Mouse (Mus musculus) midbrain, postnatal 0 days (tissue): Measurements from ENCODE around the gene Adarb2. TPM values are rescaled to one million over a fixed set of nuclear protein-coding genes. Genes with fewer than 3 reads are reported as not detected.

ENCODE experiments used
- ATAC-seq: fragments of 200-750 bp; cut with Nextera tagmentation; 2 replicates; pipeline ENCODE4 v1.8.0; 2017; ENCODE audit warnings: moderate number of reproducible peaks, mild to moderate bottlenecking, moderate TSS enrichment, moderate library complexity; ENCODE audit not compliant: low FRiP score
- DNase-seq: peaks from one replicate; pipeline ENCODE4 v3.0.0-alpha.2; 2015; ENCODE audit warnings: low spot score
- H3K27ac ChIP-seq: fragments of 300-500 bp; sonication (generic); 2 replicates; pipeline ENCODE4 v1.5.1; 2014; ENCODE audit warnings: low read depth, mild to moderate bottlenecking, low read length, mixed read lengths
- H3K27me3 ChIP-seq: fragments of 300-500 bp; sonication (generic); 2 replicates; pipeline ENCODE4 v1.6.1; 2014; ENCODE audit warnings: low read length, control low read depth, mixed read lengths; ENCODE audit not compliant: insufficient read depth
- H3K36me3 ChIP-seq: fragments of 300-500 bp; sonication (generic); 2 replicates; pipeline ENCODE4 v1.6.1; 2014; ENCODE audit warnings: low read length, control low read depth, mixed read lengths; ENCODE audit not compliant: insufficient read depth
- H3K4me1 ChIP-seq: fragments of 300-500 bp; sonication (generic); 2 replicates; pipeline ENCODE4 v1.6.1; 2014; ENCODE audit warnings: mild to moderate bottlenecking, control low read depth, antibody characterized with exemption, low read length, mixed read lengths; ENCODE audit not compliant: insufficient read depth
- H3K4me2 ChIP-seq: fragments of 300-500 bp; sonication (generic); 2 replicates; pipeline ENCODE4 v1.6.1; 2014; ENCODE audit warnings: low read depth, mild to moderate bottlenecking, low read length, mixed read lengths; ENCODE audit not compliant: poor library complexity, severe bottlenecking
- H3K4me3 ChIP-seq: fragments of 300-500 bp; sonication (generic); 2 replicates; pipeline ENCODE4 v1.5.1; 2014; ENCODE audit warnings: low read depth, mild to moderate bottlenecking, low read length, moderate library complexity
- H3K9ac ChIP-seq: fragments of 300-500 bp; sonication (generic); replicated peaks from 2 replicates; pipeline ENCODE4 v1.6.1; 2014; ENCODE audit warnings: mild to moderate bottlenecking, low read length, moderate library complexity, mixed read lengths; ENCODE audit not compliant: poor library complexity, severe bottlenecking
- H3K9me3 ChIP-seq: fragments of 300-500 bp; sonication (generic); 2 replicates; pipeline ENCODE4 v1.6.1; 2016; ENCODE audit warnings: low read length, control low read depth
- CTCF ChIP-seq: IDR thresholded peaks from 2 replicates; pipeline ENCODE4 v1.5.1; 2016; ENCODE audit warnings: antibody characterized with exemption, mild to moderate bottlenecking
- WGBS: fragments of 180-500 bp; shearing (Covaris S2); extraction: QIAGEN DNeasy Blood & Tissue Kit; methylation state at CpG from one replicate; pipeline ENCODE4 v1.1.7; 2014; 5-methylcytosine and 5-hydroxymethylcytosine counted together
- polyA plus RNA-seq: library from polyadenylated mRNA; unstranded; fragments of >200 nt; fragmentation: Nextera tagmentation; extraction: Ambion mirVana; gene quantifications from 2 replicates; pipeline ENCODE4 v1.2.1, GENCODE M21; 2015
- total RNA-seq: library from RNA; depleted of rRNA; stranded (reverse); fragments of >200 nt; gene quantifications from 2 replicates; pipeline ENCODE4 v1.2.3, GENCODE M21; 2014

Gene Adarb2
- total and polyA plus RNA-seq, 2 experiments from 2014 or later, result 16.9 to 36.3 TPM

DNA sequence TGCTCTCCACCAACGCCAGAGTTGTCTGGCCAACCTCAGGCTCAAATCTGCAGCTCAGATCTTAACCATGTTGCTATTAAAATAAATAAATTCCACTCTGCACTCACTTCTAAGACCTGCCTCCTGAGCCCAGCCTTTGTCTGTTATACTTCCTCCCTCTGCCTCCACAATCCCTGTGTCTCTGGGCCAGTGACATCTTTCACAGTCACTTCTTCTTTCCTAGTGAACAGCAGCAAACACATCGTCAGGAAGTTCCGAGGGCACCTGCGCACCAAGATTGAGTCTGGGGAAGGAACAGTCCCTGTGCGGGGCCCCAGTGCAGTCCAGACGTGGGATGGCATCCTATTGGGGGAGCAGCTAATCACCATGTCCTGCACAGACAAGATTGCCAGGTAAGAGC lies 510.7 kb downstream of the Adarb2 start:
- ATAC-seq, result no peak
- H3K4me2 ChIP-seq, result no peak overlapping the region
- no peaks in the 10 kb centered on the region for H3K4me1 ChIP-seq
- H3K4me3 ChIP-seq, result no peak overlapping the region
- no peak for TF ChIP-seq CTCF
- no peak overlapping the region for H3K9ac ChIP-seq
- DNase-seq, result no peak
- 0 out of 2 replicates have a peak, but pooled peaks cover 2% of the 10 kb centered on the region for H3K36me3 ChIP-seq
- H3K27me3 ChIP-seq, result no peaks in the 10 kb centered on the region
- no peaks in the 10 kb centered on the region for H3K9me3 ChIP-seq
- H3K27ac ChIP-seq, result no peak overlapping the region
- WGBS, result 85% methylated on average over 6 of the region's 6 CpGs

DNA sequence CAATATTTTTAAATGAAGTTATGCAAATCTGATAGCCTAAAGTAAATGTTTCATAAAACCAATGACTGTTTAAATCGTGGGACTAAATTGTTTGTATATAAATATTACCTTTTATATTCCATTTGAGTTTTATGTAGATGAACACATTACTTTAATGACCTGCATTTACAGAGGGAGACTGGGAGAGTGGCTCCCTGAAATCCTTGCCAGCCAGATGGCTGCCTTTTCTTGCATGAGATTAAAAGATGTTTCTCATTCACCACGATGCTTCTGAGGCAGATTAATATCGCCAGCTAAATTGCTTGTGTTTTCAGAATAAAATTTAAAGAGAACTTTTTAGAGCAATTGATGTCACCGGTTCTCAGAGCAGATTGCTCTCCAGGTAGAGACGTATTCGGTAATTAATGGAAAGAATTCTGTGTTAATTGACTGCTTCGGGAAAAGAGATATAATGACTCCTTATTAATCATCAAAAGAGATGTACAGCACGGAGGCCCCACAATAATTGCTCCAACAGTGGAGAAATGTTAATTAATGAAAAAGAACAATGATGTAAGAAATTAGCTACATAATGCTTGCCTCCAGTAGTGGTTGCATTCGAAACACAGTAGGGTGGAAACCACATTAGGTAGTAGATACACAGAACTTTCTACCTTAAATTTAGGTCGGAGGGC lies 527.4 kb downstream of the Adarb2 start:
- Histone ChIP-seq H3K36me3 (no peaks in the 10 kb centered on the region), H3K4me2 (no peak overlapping the region), H3K4me3 (no peak overlapping the region), H3K27me3 (no peaks in the 10 kb centered on the region), H3K9me3 (no peaks in the 10 kb centered on the region), H3K9ac (no peak overlapping the region), H3K27ac (no peak overlapping the region), H3K4me1 (no peaks in the 10 kb centered on the region)
- peak; percentile 50 for DNase-seq
- 64% methylated on average over 10 of the region's 10 CpGs for WGBS
- no peak; the same call in 1 of the 2 replicates for ATAC-seq
- no peak for TF ChIP-seq CTCF

DNA sequence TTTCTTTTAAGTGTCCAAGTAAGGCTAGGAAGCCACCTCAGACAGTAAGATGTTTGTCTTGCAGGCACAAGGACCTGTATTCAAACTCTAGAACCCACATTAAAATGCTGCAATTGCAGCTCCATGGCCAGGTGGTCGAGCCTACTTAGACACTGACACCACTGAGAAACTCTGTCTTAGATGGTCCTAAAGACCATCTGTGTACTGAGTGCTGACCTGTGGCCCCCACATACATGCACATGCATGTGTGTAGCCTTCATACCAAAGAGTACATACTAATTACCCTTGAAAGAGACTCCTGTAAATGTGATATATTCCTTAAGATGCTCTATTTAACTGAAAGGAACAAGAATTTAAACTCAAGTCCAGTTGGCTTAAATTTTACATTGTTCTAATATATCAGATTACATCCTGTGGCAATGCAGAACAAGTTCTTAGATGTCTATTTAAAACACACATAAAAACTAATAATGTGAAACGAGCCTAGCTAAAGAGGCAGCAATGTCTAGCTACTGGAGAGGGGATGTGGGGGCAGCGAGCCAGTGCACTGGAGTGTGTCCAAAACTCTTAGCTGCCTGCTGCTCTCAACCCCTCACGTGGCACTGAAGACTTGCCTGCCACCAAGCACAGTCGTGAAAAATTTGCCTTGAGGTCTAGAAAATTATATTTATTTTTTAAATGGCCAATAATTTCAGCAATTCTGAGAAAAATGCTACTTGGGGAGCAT lies 534.6 kb downstream of the Adarb2 start:
- 53% methylated on average over 5 of the region's 5 CpGs for WGBS
- H3K36me3 ChIP-seq, result no peaks in the 10 kb centered on the region
- ATAC-seq (no peak), DNase-seq (peak; percentile 56)
- H3K4me2 ChIP-seq, result no peak overlapping the region
- no peaks in the 10 kb centered on the region for H3K4me1 ChIP-seq
- no peak overlapping the region for H3K27ac ChIP-seq
- no peak overlapping the region for H3K9ac ChIP-seq
- no peaks in the 10 kb centered on the region for H3K9me3 ChIP-seq
- no peak for TF ChIP-seq CTCF
- H3K27me3 ChIP-seq, result no peaks in the 10 kb centered on the region
- H3K4me3 ChIP-seq, result no peak overlapping the region

DNA sequence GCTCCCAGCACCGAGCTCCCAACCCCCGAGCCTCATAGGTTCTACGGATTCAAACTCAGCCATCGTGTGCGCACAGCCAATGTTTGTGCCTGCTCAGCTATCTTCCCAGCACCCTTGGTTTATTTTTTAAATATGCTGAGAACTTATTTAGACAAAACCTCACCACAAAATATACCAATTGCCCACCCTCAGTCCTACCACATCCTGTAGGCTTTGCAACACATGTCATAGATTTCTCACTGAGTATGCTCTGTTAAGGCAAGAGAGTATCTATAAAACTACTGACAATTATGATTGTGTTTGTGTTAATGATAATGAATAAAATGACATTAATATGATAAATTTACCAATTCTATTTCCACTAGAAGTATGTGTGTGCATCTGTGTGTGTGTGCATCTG lies 540.1 kb downstream of the Adarb2 start:
- 92% methylated on average over 5 of the region's 5 CpGs for WGBS
- Histone ChIP-seq H3K27ac (no peak overlapping the region), H3K4me3 (no peak overlapping the region), H3K36me3 (no peaks in the 10 kb centered on the region), H3K4me2 (no peak overlapping the region), H3K27me3 (no peaks in the 10 kb centered on the region), H3K4me1 (no peaks in the 10 kb centered on the region), H3K9me3 (no peaks in the 10 kb centered on the region), H3K9ac (no peak overlapping the region)
- TF ChIP-seq CTCF, result no peak
- DNase-seq (no peak), ATAC-seq (no peak)

DNA sequence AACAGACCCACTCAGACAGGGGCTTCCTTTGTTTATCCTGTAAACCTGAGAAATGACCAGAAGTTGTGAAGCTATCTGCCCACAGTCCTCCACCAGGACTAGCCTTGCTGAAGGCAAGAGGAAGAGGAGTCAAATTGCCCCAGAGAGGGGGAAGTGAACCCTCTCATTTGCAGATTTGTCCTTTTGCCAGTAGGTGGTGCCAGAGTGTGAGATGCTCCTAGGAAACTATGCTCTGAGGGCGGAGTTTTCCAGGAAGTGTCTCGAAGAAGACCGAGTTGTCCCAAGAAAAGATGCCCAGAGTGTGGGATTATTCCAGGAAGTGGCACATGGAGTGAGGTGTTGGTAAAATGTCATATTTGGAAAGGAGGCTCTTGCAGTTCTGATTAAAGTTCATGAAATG lies 541.9 kb downstream of the Adarb2 start:
- ATAC-seq, result no peak
- WGBS, result 57% methylated on average over 3 of the region's 3 CpGs
- Histone ChIP-seq H3K27me3 (no peaks in the 10 kb centered on the region), H3K9me3 (no peaks in the 10 kb centered on the region), H3K36me3 (no peaks in the 10 kb centered on the region), H3K4me1 (no peaks in the 10 kb centered on the region), H3K4me2 (no peak overlapping the region), H3K9ac (no peak overlapping the region), H3K4me3 (no peak overlapping the region), H3K27ac (no peak overlapping the region)
- DNase-seq, result no peak
- TF ChIP-seq CTCF, result peak; percentile 59

DNA sequence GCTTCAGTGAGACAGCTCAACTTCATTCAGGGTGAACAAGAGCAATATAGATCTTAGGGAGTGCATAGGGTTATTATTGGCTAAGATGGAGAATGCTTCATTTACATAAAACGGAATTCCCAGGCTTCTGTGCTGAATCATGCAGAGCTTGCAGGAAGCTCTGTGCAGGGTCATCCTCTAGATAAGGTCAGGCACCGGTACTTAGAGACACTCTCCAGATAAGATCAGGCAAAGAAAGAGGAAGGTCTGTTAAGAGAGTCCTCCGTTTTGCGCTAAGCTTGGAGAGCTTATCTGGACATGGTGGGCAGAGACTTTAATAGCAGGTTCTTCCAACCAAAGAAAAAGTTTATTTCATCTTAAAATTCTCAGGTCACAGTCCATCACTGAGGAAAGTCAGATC lies 542.9 kb downstream of the Adarb2 start:
- WGBS, result 78% methylated on average over 4 of the region's 4 CpGs
- ATAC-seq, result no peak
- no peak for TF ChIP-seq CTCF

More for the DNA sequence above, 542.9 kb downstream of the Adarb2 start:
- H3K9ac ChIP-seq, result no peak overlapping the region
- H3K4me2 ChIP-seq, result no peak overlapping the region
- H3K4me1 ChIP-seq, result no peaks in the 10 kb centered on the region
- H3K4me3 ChIP-seq, result no peak overlapping the region
- no peaks in the 10 kb centered on the region for H3K36me3 ChIP-seq
- no peaks in the 10 kb centered on the region for H3K27me3 ChIP-seq
- DNase-seq, result no peak
- no peaks in the 10 kb centered on the region for H3K9me3 ChIP-seq
- no peak overlapping the region for H3K27ac ChIP-seq
